Mouse (Mus musculus) brain, embryonic 14.5 days (tissue): ENCODE measurements at regions not wholly inside any gene's neighbourhood (a gene's known extent, or its start where the extent isn't known, plus 50 kb on each side); places are given as distances from the start of the nearest gene placed in this dataset.

Experiments used
- CTCF ChIP-seq: fragments of 200-500 bp; IDR thresholded peaks from 2 replicates; pipeline ENCODE4 v1.5.1; 2012; ENCODE audit warnings: inconsistent platforms, mild to moderate bottlenecking, moderate library complexity, borderline replicate concordance; ENCODE audit not compliant: insufficient read depth, insufficient read length; ENCODE audit errors: extremely low read depth
- POLR2A ChIP-seq: fragments of 200-500 bp; IDR thresholded peaks from 2 replicates; pipeline ENCODE4 v1.6.1; 2012; ENCODE audit warnings: mild to moderate bottlenecking, inconsistent platforms, borderline replicate concordance; ENCODE audit not compliant: poor library complexity, insufficient read depth, insufficient read length, severe bottlenecking; ENCODE audit errors: extremely low read depth

GRCm38 (mm10) chr9:31980459-31980858 is 67.2 kb upstream of the Barx2 start:
- TF ChIP-seq CTCF: no peak
- TF ChIP-seq POLR2A: no peak
